Mouse (Mus musculus) forebrain, postnatal 0 days (tissue): Measurements from ENCODE around the gene Camta2. TPM values are rescaled to one million over a fixed set of nuclear protein-coding genes. Genes with fewer than 3 reads are reported as not detected.
A peak's percentile ranks its signal among the peaks of the same experiment; 100 is the strongest.

Source experiments
- ATAC-seq: fragments of 200-750 bp; cut with Nextera tagmentation; 2 replicates; pipeline ENCODE4 v1.8.0; 2017; ENCODE audit warnings: mild to moderate bottlenecking, moderate library complexity
- DNase-seq: peaks from one replicate; pipeline ENCODE4 v3.0.0-alpha.2; 2015
- H3K27ac ChIP-seq: fragments of 300-500 bp; sonication (generic); 2 replicates; pipeline ENCODE4 v1.5.1; 2014; ENCODE audit warnings: low read depth, mild to moderate bottlenecking, antibody characterized with exemption, low read length, moderate library complexity, mixed read lengths
- H3K27me3 ChIP-seq: fragments of 300-500 bp; sonication (generic); 2 replicates; pipeline ENCODE4 v1.6.1; 2014; ENCODE audit warnings: mild to moderate bottlenecking, low read length, mixed read lengths; ENCODE audit not compliant: insufficient read depth
- H3K36me3 ChIP-seq: fragments of 300-500 bp; sonication (generic); 2 replicates; pipeline ENCODE4 v1.6.1; 2014; ENCODE audit warnings: mild to moderate bottlenecking, moderate library complexity; ENCODE audit not compliant: insufficient read depth
- H3K4me1 ChIP-seq: fragments of 300-500 bp; sonication (generic); 2 replicates; pipeline ENCODE4 v1.6.1; 2014; ENCODE audit warnings: antibody characterized with exemption; ENCODE audit not compliant: insufficient read depth
- H3K4me2 ChIP-seq: fragments of 300-500 bp; sonication (generic); 2 replicates; pipeline ENCODE4 v1.6.1; 2014; ENCODE audit warnings: low read depth, mild to moderate bottlenecking, moderate library complexity
- H3K4me3 ChIP-seq: fragments of 300-500 bp; sonication (generic); 2 replicates; pipeline ENCODE4 v1.5.1; 2014; ENCODE audit warnings: low read depth, low read length, mixed read lengths
- H3K9ac ChIP-seq: fragments of 300-500 bp; sonication (generic); 2 replicates; pipeline ENCODE4 v1.6.1; 2014; ENCODE audit warnings: mild to moderate bottlenecking
- H3K9me3 ChIP-seq: fragments of 300-500 bp; sonication (generic); 2 replicates; pipeline ENCODE4 v1.6.1; 2016; ENCODE audit warnings: low read length
- CTCF ChIP-seq: sonication (generic); IDR thresholded peaks from 2 replicates; pipeline ENCODE4 v1.5.1; 2016; ENCODE audit warnings: antibody characterized with exemption, control low read depth, low read depth
- WGBS: fragments of 180-500 bp; shearing (Covaris S2); extraction: QIAGEN DNeasy Blood & Tissue Kit; methylation state at CpG from one replicate; pipeline ENCODE4 v1.1.7; 2014; 5-methylcytosine and 5-hydroxymethylcytosine counted together
- polyA plus RNA-seq: library from polyadenylated mRNA; unstranded; fragments of >200 nt; fragmentation: Nextera tagmentation; extraction: Ambion mirVana; gene quantifications from 2 replicates; pipeline ENCODE4 v1.2.1, GENCODE M21; 2015
- total RNA-seq: library from RNA; depleted of rRNA; stranded (reverse); fragments of >200 nt; gene quantifications from 2 replicates; pipeline ENCODE4 v1.2.3, GENCODE M21; 2014

Camta2 gene
- total and polyA plus RNA-seq, 2 experiments from 2014 or later, result 17.3 to 17.7 TPM

- Histone ChIP-seq H3K4me1 (no peaks in the 10 kb centered on the region), H3K36me3 (peaks cover 62% of the 10 kb centered on the region), H3K9ac (0 out of 2 replicates have a peak overlapping the region, but pooled peaks have one; percentile 10), H3K27ac (peak overlapping the region; percentile 64), H3K9me3 (no peaks in the 10 kb centered on the region), H3K4me2 (no peak overlapping the region), H3K27me3 (no peaks in the 10 kb centered on the region), H3K4me3 (no peak overlapping the region)
- no peak for DNase-seq
- TF ChIP-seq CTCF, result no peak
- no peak for ATAC-seq
- WGBS, result 70% methylated on average over 12 of the region's 12 CpGs
These were observed 6.7 kb downstream of the Camta2 start for GRCm38 (mm10) chr11:70681170-70681569.

GRCm38 (mm10) chr11:70679894-70680293 lies 8.0 kb downstream of the Camta2 start:
- no peaks in the 10 kb centered on the region for H3K9me3 ChIP-seq
- H3K4me3 ChIP-seq, result no peak overlapping the region
- no peak for TF ChIP-seq CTCF
- H3K9ac ChIP-seq, result no peak overlapping the region
- DNase-seq, result no peak
- peaks cover 71% of the 10 kb centered on the region for H3K36me3 ChIP-seq
- no peaks in the 10 kb centered on the region for H3K27me3 ChIP-seq
- no peak overlapping the region for H3K4me2 ChIP-seq
- WGBS, result 93% methylated on average over 8 of the region's 8 CpGs
- no peak overlapping the region for H3K27ac ChIP-seq
- no peak for ATAC-seq
- H3K4me1 ChIP-seq, result no peaks in the 10 kb centered on the region

- Histone ChIP-seq H3K27me3 (no peaks in the 10 kb centered on the region), H3K9me3 (no peaks in the 10 kb centered on the region), H3K4me2 (no peak overlapping the region), H3K4me1 (no peaks in the 10 kb centered on the region), H3K9ac (no peak overlapping the region), H3K36me3 (peaks cover 69% of the 10 kb centered on the region), H3K4me3 (no peak overlapping the region), H3K27ac (no peak overlapping the region)
- TF ChIP-seq CTCF, result no peak
- no peak for DNase-seq
- ATAC-seq, result no peak
- 96% methylated on average over 8 of the region's 8 CpGs for WGBS
These were observed 8.5 kb downstream of the Camta2 start for GRCm38 (mm10) chr11:70679361-70679760.

- Histone ChIP-seq H3K9ac (no peak overlapping the region), H3K27me3 (no peaks in the 10 kb centered on the region), H3K4me1 (no peaks in the 10 kb centered on the region), H3K27ac (no peak overlapping the region), H3K4me2 (no peak overlapping the region), H3K36me3 (peaks cover 70% of the 10 kb centered on the region), H3K9me3 (no peaks in the 10 kb centered on the region), H3K4me3 (no peak overlapping the region)
- TF ChIP-seq CTCF, result no peak
- ATAC-seq (no peak), DNase-seq (no peak)
- WGBS, result 80% methylated on average over 2 of the region's 2 CpGs
These were observed 9.3 kb downstream of the Camta2 start for GRCm38 (mm10) chr11:70678576-70678975.

GRCm38 (mm10) chr11:70678092-70678491 lies 9.8 kb downstream of the Camta2 start:
- no peak overlapping the region for H3K9ac ChIP-seq
- 86% methylated on average over 9 of the region's 9 CpGs for WGBS
- no peak for TF ChIP-seq CTCF
- no peak overlapping the region for H3K4me3 ChIP-seq
- no peaks in the 10 kb centered on the region for H3K9me3 ChIP-seq
- ATAC-seq (no peak), DNase-seq (no peak)
- peaks cover 67% of the 10 kb centered on the region for H3K36me3 ChIP-seq
- no peaks in the 10 kb centered on the region for H3K4me1 ChIP-seq
- no peak overlapping the region for H3K4me2 ChIP-seq
- H3K27me3 ChIP-seq, result no peaks in the 10 kb centered on the region
- no peak overlapping the region for H3K27ac ChIP-seq

GRCm38 (mm10) chr11:70674501-70674900 lies 13.4 kb downstream of the Camta2 start:
- DNase-seq, result no peak
- ATAC-seq, result no peak

GRCm38 (mm10) chr11:70674014-70674413 lies 13.9 kb downstream of the Camta2 start:
- H3K36me3 ChIP-seq, result peaks cover 51% of the 10 kb centered on the region
- ATAC-seq, result no peak
- no peak overlapping the region for H3K27ac ChIP-seq
- no peak for DNase-seq
- 65% methylated on average over 6 of the region's 6 CpGs for WGBS
- no peak overlapping the region for H3K4me3 ChIP-seq
- no peaks in the 10 kb centered on the region for H3K9me3 ChIP-seq
- H3K4me2 ChIP-seq, result no peak overlapping the region
- no peak overlapping the region for H3K9ac ChIP-seq
- no peaks in the 10 kb centered on the region for H3K27me3 ChIP-seq
- TF ChIP-seq CTCF, result no peak
- H3K4me1 ChIP-seq, result peaks cover 9% of the 10 kb centered on the region; the same call in 1 of the 2 replicates

More at GRCm38 (mm10) chr11:70674501-70674900, 13.4 kb downstream of the Camta2 start:
- Histone ChIP-seq H3K9me3 (no peaks in the 10 kb centered on the region), H3K4me1 (peaks cover 9% of the 10 kb centered on the region; the same call in 1 of the 2 replicates), H3K4me3 (no peak overlapping the region), H3K36me3 (peaks cover 56% of the 10 kb centered on the region), H3K9ac (no peak overlapping the region), H3K27ac (no peak overlapping the region), H3K27me3 (no peaks in the 10 kb centered on the region), H3K4me2 (no peak overlapping the region)
- no peak for TF ChIP-seq CTCF
- WGBS, result 63% methylated on average over 11 of the region's 11 CpGs
